Mouse (Mus musculus) heart, embryonic 12.5 days (tissue): ENCODE measurements around the gene Tex12. TPM values are rescaled to one million over a fixed set of nuclear protein-coding genes. Genes with fewer than 3 reads are reported as not detected.

Experiments
- ATAC-seq: fragments of 200-750 bp; cut with Nextera tagmentation; 2 replicates; pipeline ENCODE4 v1.8.0; 2017; ENCODE audit warnings: moderate TSS enrichment, moderate library complexity; ENCODE audit not compliant: insufficient number of reproducible peaks, low FRiP score
- H3K27ac ChIP-seq: fragments of 300-500 bp; sonication (generic); 2 replicates; pipeline ENCODE4 v1.5.1; 2016; ENCODE audit warnings: mild to moderate bottlenecking, moderate library complexity; ENCODE audit not compliant: poor library complexity, severe bottlenecking
- H3K27me3 ChIP-seq: fragments of 300-500 bp; sonication (generic); replicated peaks from 2 replicates; pipeline ENCODE4 v1.6.1; 2016; ENCODE audit warnings: mild to moderate bottlenecking, moderate library complexity
- H3K36me3 ChIP-seq: fragments of 300-500 bp; sonication (generic); 2 replicates; pipeline ENCODE4 v1.6.1; 2016; ENCODE audit warnings: mild to moderate bottlenecking, moderate library complexity
- H3K4me1 ChIP-seq: fragments of 300-500 bp; sonication (generic); replicated peaks from 2 replicates; pipeline ENCODE4 v1.6.1; 2016; ENCODE audit warnings: mild to moderate bottlenecking
- H3K4me2 ChIP-seq: fragments of 300-500 bp; sonication (generic); 2 replicates; pipeline ENCODE4 v1.6.1; 2016; ENCODE audit warnings: mild to moderate bottlenecking, moderate library complexity
- H3K4me3 ChIP-seq: fragments of 300-500 bp; sonication (generic); 2 replicates; pipeline ENCODE4 v1.5.1; 2016; ENCODE audit warnings: mild to moderate bottlenecking
- H3K9ac ChIP-seq: fragments of 300-500 bp; sonication (generic); 2 replicates; pipeline ENCODE4 v1.6.1; 2016; ENCODE audit warnings: mild to moderate bottlenecking, moderate library complexity
- H3K9me3 ChIP-seq: fragments of 300-500 bp; sonication (generic); replicated peaks from 2 replicates; pipeline ENCODE4 v1.6.1; 2016; ENCODE audit warnings: mild to moderate bottlenecking, moderate library complexity
- WGBS: fragments of 180-500 bp; shearing (Covaris S2); methylation state at CpG from one replicate; pipeline ENCODE4 v1.1.7; 2016; 5-methylcytosine and 5-hydroxymethylcytosine counted together
- polyA plus RNA-seq: library from polyadenylated mRNA; unstranded; fragments of >200 nt; fragmentation: Nextera tagmentation; extraction: Ambion mirVana; gene quantifications from 2 replicates; pipeline ENCODE4 v1.2.1, GENCODE M21; 2016

Gene Tex12
- polyA plus RNA-seq, 1 experiment from 2014 or later: not detected

DNA sequence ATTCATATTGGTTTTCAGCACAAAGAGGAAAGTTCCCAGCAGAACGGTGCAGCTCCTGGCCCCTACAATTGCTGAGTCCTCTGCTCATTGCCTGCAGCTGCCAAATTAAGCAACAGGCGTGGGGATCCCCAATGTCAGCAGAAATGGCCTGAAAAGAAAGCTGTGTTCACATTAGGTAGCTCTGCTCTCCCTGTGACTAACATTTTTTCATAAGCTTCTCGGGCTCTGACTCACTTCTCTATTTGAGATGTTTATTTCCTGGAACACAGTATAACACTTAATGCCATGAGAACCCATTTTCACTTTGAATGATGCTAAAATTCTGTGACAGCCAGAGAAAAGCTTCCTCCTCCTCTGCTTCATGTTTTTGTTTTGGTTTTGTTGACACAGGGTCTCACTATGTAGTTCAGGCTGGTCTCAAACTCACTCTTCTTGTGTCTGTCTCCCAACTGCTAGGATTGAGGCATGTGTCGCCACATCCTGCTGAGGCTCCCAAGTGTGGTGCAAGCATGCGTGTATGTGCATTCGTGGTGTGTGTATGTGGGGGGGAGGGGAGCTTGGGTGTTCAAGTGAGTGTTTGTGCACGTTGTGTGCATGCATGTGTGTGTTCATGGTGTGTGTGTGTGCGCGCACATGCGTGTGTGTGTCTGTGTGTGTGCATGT is 29.9 kb upstream of the Tex12 start:
- 75% methylated on average over 10 of the region's 10 CpGs for WGBS
- no peaks in the 10 kb centered on the region for H3K9me3 ChIP-seq

DNA sequence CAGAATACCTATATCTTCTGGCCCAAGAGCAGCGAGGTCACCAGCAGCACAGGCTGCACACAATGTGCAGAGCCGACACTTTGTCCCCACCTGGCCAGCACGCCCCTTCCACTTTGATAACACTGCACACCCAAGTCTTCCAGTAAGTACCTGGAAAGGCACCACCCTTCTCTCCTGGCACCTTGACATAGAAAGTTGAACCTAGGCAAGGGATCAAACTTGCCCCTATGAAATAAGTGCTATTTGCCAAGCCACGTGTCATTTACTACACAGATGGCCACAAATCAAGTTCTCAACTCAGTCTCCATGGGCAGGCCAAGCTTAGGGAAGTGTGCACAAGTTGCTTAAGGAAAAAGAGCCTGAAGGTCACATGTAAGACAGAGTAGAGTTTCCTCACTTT is 25.8 kb upstream of the Tex12 start:
- H3K27me3 ChIP-seq: no peaks in the 10 kb centered on the region
- no peaks in the 10 kb centered on the region for H3K9me3 ChIP-seq
- H3K4me1 ChIP-seq: no peaks in the 10 kb centered on the region
- H3K36me3 ChIP-seq: no peaks in the 10 kb centered on the region
- no peak overlapping the region for H3K4me2 ChIP-seq
- no peak for ATAC-seq
- 59% methylated on average over 4 of the region's 4 CpGs for WGBS
- no peak overlapping the region for H3K27ac ChIP-seq
- H3K9ac ChIP-seq: no peak overlapping the region
- no peak overlapping the region for H3K4me3 ChIP-seq

More for the DNA sequence above, 29.9 kb upstream of the Tex12 start:
- no peak overlapping the region for H3K4me3 ChIP-seq
- H3K4me1 ChIP-seq: no peaks in the 10 kb centered on the region
- no peak overlapping the region for H3K27ac ChIP-seq
- no peak overlapping the region for H3K4me2 ChIP-seq
- no peak overlapping the region for H3K9ac ChIP-seq
- no peak for ATAC-seq
- H3K27me3 ChIP-seq: no peaks in the 10 kb centered on the region
- H3K36me3 ChIP-seq: peaks cover 13% of the 10 kb centered on the region

DNA sequence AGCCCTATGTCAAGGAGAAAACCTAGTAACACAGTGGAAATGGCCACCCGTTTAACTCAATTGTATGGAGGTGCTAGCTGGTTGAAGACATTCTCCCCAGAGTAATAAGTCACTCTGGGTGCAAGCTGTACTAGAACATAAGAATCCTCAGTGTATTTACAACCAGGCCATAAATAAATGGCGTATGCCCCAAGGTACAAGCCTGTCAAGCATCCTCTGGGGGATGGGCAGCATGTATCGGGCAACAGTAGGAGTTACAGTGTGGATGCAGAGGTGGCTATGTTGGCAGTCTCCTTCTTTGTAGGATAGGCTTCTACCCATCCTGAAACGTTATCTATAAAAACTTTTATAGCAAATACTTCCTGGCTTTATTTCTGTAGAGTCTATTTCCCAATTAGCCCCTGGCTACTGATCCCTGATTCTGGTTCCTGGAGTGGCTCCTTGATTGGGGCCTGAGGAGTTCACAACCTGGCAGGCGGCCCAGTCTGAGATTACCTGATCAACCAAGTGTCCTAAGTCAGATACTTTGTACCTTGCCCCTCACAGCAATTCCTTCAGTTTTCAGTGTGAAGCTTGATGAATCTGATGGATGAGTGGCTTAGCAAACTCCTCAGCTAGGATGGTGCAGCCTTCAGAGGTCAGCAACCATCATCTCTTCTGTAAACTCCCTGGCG is 24.2 kb upstream of the Tex12 start:
- H3K4me1 ChIP-seq: no peaks in the 10 kb centered on the region
- H3K4me3 ChIP-seq: no peak overlapping the region
- 70% methylated on average over 6 of the region's 6 CpGs for WGBS
- H3K27ac ChIP-seq: no peak overlapping the region
- no peak overlapping the region for H3K9ac ChIP-seq
- no peak overlapping the region for H3K4me2 ChIP-seq
- no peaks in the 10 kb centered on the region for H3K9me3 ChIP-seq
- ATAC-seq: no peak
- no peaks in the 10 kb centered on the region for H3K36me3 ChIP-seq
- H3K27me3 ChIP-seq: no peaks in the 10 kb centered on the region

DNA sequence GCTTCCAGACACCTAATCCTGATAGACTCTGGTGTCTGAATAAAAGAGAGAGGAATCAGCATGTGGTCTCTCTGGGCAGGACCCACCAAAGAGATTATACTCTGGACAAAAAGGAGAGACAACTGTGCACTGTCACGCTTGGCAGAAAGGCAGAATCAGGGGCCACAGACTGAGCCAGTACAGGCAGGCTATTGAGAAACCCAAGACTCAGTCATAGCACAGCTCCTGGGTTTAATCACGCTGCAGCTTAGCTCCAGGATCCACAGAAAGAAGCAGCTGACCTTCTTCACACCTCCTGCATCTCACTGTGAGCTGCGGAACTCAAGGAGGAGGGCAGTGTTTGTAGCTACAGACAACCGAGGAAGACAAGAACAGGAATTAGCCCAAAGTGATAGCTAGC is 19.2 kb upstream of the Tex12 start:
- Histone ChIP-seq H3K4me3 (no peak overlapping the region), H3K4me1 (no peaks in the 10 kb centered on the region), H3K9ac (no peak overlapping the region), H3K36me3 (no peaks in the 10 kb centered on the region), H3K27me3 (no peaks in the 10 kb centered on the region), H3K9me3 (no peaks in the 10 kb centered on the region), H3K27ac (no peak overlapping the region), H3K4me2 (no peak overlapping the region)
- ATAC-seq: no peak
- WGBS: 34% methylated on average over 4 of the region's 4 CpGs

DNA sequence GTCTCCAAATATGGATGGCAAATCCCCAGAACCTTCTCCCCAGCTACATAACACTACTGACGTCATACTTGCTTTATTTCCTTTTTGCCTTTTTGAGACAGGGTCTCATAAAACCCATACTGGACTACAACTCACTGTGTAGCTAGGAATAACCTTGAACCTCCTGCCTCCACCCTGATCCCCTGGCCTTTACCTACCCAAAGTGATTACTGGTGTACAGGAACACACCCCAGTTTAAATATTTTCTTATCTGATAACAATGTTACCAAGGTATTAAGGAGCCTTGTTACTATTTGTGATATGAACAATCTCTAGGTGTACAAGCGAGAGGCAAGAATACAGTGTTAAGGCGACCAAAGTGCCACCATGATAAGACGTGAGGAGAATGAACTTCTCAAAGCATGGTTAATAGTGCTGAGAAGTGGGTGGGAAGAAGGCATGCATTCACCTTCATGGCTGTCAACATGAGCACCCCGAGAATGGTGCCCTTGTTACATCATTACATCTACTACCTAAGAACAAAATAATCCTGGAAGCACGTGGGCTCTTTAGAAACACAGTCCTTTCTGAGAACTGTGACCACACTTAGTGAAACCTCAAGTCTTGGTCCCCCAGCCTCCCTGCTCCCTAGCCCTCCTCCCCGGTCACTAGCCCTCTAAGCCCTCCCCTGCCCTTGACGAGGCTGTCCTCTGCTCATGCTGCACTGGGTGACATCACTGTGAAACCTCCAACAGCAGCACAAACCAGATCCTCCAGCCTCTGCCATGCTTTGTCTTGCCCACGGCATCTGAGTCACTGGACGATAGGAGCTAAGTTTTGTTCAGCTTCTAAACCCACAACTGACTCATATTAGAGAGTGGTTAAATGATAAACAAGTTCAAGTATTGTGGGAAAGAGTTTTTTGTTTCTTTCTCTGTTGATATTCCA is 8.7 kb upstream of the Tex12 start:
- H3K9ac ChIP-seq: no peak overlapping the region

DNA sequence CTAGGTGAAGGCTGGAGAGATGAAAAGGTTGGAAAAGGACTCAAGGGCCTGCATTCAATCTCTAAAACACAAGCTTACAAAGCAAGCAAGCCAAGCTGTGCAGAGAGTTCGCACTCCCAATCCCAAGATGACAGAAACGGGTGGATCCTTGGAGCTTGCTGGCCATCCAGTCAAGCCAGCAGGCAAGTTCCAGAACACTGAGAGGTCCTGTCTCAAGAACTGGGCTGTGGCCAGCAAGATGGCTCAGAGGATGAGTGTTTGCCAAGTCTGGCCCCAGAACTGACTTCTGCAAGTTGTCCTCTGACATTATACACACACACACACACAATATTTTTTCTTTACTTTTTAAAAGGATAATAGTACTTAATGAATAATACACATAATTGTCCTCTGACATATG is 6.8 kb upstream of the Tex12 start:
- Histone ChIP-seq H3K27me3 (no peaks in the 10 kb centered on the region), H3K4me1 (peaks cover 8% of the 10 kb centered on the region; the same call in 1 of the 2 replicates), H3K4me3 (no peak overlapping the region), H3K9me3 (no peaks in the 10 kb centered on the region), H3K4me2 (no peak overlapping the region), H3K27ac (no peak overlapping the region), H3K36me3 (no peaks in the 10 kb centered on the region), H3K9ac (no peak overlapping the region)
- 79% methylated on average over 2 of the region's 2 CpGs for WGBS
- no peak for ATAC-seq

More for the DNA sequence above, 8.7 kb upstream of the Tex12 start:
- no peaks in the 10 kb centered on the region for H3K27me3 ChIP-seq
- no peak overlapping the region for H3K4me3 ChIP-seq
- WGBS: 59% methylated on average over 10 of the region's 10 CpGs
- no peak for ATAC-seq
- H3K4me1 ChIP-seq: peaks cover 8% of the 10 kb centered on the region; the same call in 1 of the 2 replicates
- no peak overlapping the region for H3K27ac ChIP-seq
- H3K4me2 ChIP-seq: no peak overlapping the region
- no peaks in the 10 kb centered on the region for H3K9me3 ChIP-seq
- H3K36me3 ChIP-seq: no peaks in the 10 kb centered on the region

DNA sequence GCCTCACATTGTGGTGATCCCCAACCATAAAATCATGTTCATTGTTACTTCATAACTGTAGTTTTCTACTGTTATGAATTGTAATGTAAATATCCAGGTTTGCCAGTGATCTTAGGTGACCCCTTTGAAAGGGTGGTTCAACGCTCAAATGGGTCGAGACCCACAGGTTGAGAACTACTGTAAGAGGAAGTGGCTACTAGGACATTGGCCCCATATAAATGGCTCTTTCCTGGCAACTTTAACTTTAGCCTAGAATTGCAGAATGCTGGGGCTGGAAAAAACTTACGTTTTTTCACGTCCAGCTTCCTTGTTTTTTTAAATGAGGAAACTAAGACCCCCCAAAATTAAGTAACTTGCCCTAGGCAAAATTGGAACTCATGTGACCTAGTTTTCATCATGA is 6.2 kb upstream of the Tex12 start:
- Histone ChIP-seq H3K27ac (no peak overlapping the region), H3K36me3 (no peaks in the 10 kb centered on the region), H3K4me3 (no peak overlapping the region), H3K4me2 (no peak overlapping the region), H3K27me3 (no peaks in the 10 kb centered on the region), H3K9ac (no peak overlapping the region), H3K4me1 (peaks cover 8% of the 10 kb centered on the region; the same call in 1 of the 2 replicates), H3K9me3 (no peaks in the 10 kb centered on the region)
- 74% methylated on average over 4 of the region's 4 CpGs for WGBS
- no peak for ATAC-seq

DNA sequence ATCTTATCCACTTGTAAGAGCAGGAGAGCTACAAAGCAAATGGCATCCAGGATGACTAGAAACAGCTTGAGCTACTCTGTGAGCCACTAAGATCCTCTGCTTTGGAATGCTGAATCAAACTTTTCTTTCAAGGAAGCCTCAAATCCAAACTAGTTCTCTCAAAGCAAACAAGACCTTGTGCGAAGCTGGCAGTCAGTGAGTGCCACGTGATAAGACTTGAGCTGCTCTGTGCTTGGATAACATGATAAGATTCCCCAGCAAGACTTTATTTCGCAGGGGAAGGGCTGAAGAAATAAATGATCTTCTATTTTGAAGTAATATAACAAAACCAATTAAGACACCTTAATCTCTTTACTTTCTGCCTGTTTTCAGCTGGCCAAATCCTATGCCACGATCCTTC is 4.8 kb upstream of the Tex12 start:
- peaks cover 5% of the 10 kb centered on the region for H3K9me3 ChIP-seq
- H3K4me1 ChIP-seq: peaks cover 8% of the 10 kb centered on the region; the same call in 1 of the 2 replicates
- no peak overlapping the region for H3K4me2 ChIP-seq
- no peak for ATAC-seq
- H3K4me3 ChIP-seq: no peak overlapping the region
- no peak overlapping the region for H3K9ac ChIP-seq
- H3K36me3 ChIP-seq: no peaks in the 10 kb centered on the region
- no peaks in the 10 kb centered on the region; the same call in 1 of the 2 replicates for H3K27me3 ChIP-seq
- 32% methylated on average over 4 of the region's 4 CpGs for WGBS
- H3K27ac ChIP-seq: no peak overlapping the region

DNA sequence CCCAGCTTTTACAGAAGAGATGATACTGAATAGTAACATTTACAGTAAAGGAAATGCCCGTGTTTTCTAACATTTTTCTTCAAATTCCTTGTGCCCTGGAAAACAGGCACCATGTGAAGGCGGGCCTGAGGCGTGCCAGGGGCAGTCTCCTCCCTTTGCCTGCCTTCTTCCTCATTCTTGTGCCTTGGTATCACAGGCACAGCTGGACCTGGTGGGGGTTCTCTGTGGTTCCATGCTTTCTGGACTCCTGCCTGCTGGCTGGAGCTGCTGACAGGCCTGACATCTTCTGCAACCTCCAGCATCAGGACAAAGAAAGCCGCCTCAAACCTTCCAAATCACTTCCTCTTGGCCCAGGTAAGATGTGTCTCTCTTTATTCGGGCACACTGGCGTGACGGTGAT is 4.0 kb upstream of the Tex12 start:
- Histone ChIP-seq H3K4me2 (no peak overlapping the region), H3K9me3 (peaks cover 7% of the 10 kb centered on the region), H3K9ac (no peak overlapping the region), H3K27ac (no peak overlapping the region), H3K36me3 (no peaks in the 10 kb centered on the region), H3K4me1 (peaks cover 8% of the 10 kb centered on the region; the same call in 1 of the 2 replicates), H3K4me3 (no peak overlapping the region), H3K27me3 (no peaks in the 10 kb centered on the region; the same call in 1 of the 2 replicates)
- 64% methylated on average over 7 of the region's 7 CpGs for WGBS
- no peak for ATAC-seq

DNA sequence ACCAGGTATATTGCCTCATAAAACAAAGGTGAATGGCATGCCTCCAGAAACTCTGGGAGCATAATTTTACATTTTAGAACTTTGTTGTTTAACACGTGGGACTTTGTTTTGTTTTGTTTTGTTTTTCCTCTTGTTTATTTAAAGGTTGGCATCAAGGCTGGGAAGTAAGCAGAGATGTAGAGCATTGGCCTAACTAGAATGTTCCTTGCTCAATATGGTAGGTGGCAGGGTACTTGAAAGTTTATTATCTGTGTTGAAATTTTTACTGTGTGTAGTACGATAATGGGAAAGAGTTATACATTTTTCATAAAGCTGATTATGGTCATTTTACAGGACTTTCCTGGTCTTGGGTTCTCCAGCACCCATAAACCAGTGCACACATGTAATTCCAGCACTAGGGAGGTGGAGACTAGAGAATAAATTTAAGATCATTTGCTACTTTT is 814 bp upstream of the Tex12 start:
- WGBS: 82% methylated on average over 2 of the region's 2 CpGs
- H3K27ac ChIP-seq: no peak overlapping the region
- H3K27me3 ChIP-seq: no peaks in the 10 kb centered on the region; the same call in 1 of the 2 replicates
- no peak for ATAC-seq
- no peak overlapping the region for H3K9ac ChIP-seq
- peaks cover 8% of the 10 kb centered on the region; the same call in 1 of the 2 replicates for H3K4me1 ChIP-seq
- peaks cover 7% of the 10 kb centered on the region for H3K9me3 ChIP-seq
- no peak overlapping the region for H3K4me3 ChIP-seq
- no peak overlapping the region for H3K4me2 ChIP-seq
- H3K36me3 ChIP-seq: no peaks in the 10 kb centered on the region

DNA sequence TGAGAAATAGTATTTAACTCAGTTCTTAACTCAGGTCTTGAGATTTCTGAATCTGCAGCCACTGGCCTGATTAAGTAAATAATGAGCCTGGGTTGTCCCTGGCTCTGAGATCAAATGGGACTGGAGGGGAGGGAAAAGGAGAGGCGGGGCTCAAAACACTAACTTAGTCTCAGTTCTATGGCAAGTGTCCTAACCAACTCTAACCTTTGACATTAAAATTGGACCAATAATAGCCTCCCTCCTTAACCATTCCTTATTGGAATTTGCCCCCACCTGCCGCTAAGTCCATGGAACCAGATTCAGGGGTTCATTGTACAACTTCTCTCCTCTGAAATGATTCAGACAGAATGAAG is 6.1 kb downstream of the Tex12 start, which contains the start of gene Bco2:
TSS of gene Bco2 (minus strand) at position 88 of the 353 bp plus-strand sequence.
- no peak within 1 kb of the TSS for H3K27ac ChIP-seq
- H3K4me2 ChIP-seq: peak within 1 kb of the TSS; percentile 40
- no peaks in the 10 kb centered on the region for H3K9me3 ChIP-seq
- no peak for ATAC-seq
- no peak within 1 kb of the TSS for H3K9ac ChIP-seq
- H3K36me3 ChIP-seq: no peaks in the 10 kb centered on the region
- H3K4me1 ChIP-seq: 0 out of 2 replicates have a peak, but pooled peaks cover 6% of the 10 kb centered on the region
- 44% methylated on average over 2 of the region's 2 CpGs for WGBS
- H3K27me3 ChIP-seq: no peaks in the 10 kb centered on the region
- no peak within 1 kb of the TSS for H3K4me3 ChIP-seq
